Mouse (Mus musculus) limb, embryonic 14.5 days (tissue): ENCODE results near the gene Pga5. TPM values are rescaled to one million over a fixed set of nuclear protein-coding genes. Genes with fewer than 3 reads are reported as not detected.
A peak's percentile ranks its signal among the peaks of the same experiment; 100 is the strongest.

Source experiments
- ATAC-seq: fragments of 200-750 bp; cut with Nextera tagmentation; 2 replicates; pipeline ENCODE4 v1.8.0; 2017; ENCODE audit warnings: low read depth, moderate number of reproducible peaks, moderate TSS enrichment; ENCODE audit not compliant: low FRiP score
- DNase-seq: peaks from one replicate; pipeline ENCODE4 v3.0.0-alpha.2; 2015; ENCODE audit warnings: low spot score
- H3K27ac ChIP-seq: fragments of 300-500 bp; sonication (generic); replicated peaks from 2 replicates; pipeline ENCODE4 v1.5.1; 2014; ENCODE audit warnings: low read depth, mild to moderate bottlenecking, low read length, moderate library complexity, mixed read lengths
- H3K27me3 ChIP-seq: fragments of 300-500 bp; sonication (generic); 2 replicates; pipeline ENCODE4 v1.6.1; 2014; ENCODE audit warnings: low read length, mixed read lengths; ENCODE audit not compliant: control insufficient read depth, insufficient read depth
- H3K36me3 ChIP-seq: fragments of 300-500 bp; sonication (generic); 2 replicates; pipeline ENCODE4 v1.6.1; 2014; ENCODE audit warnings: mild to moderate bottlenecking, low read length, moderate library complexity, mixed read lengths; ENCODE audit not compliant: control insufficient read depth, insufficient read depth
- H3K4me1 ChIP-seq: fragments of 300-500 bp; sonication (generic); 2 replicates; pipeline ENCODE4 v1.6.1; 2014; ENCODE audit warnings: antibody characterized with exemption, low read length, mixed read lengths; ENCODE audit not compliant: control insufficient read depth, insufficient read depth
- H3K4me2 ChIP-seq: fragments of 300-500 bp; sonication (generic); replicated peaks from 2 replicates; pipeline ENCODE4 v1.6.1; 2014; ENCODE audit warnings: low read depth, mild to moderate bottlenecking, low read length, moderate library complexity; ENCODE audit not compliant: severe bottlenecking
- H3K4me3 ChIP-seq: fragments of 300-500 bp; sonication (generic); replicated peaks from 2 replicates; pipeline ENCODE4 v1.5.1; 2014; ENCODE audit warnings: low read length
- H3K9ac ChIP-seq: fragments of 300-500 bp; sonication (generic); 2 replicates; pipeline ENCODE4 v1.6.1; 2014; ENCODE audit warnings: mild to moderate bottlenecking, low read depth, low read length, moderate library complexity; ENCODE audit not compliant: severe bottlenecking
- H3K9me3 ChIP-seq: fragments of 300-500 bp; sonication (generic); 2 replicates; pipeline ENCODE4 v1.6.1; 2016; ENCODE audit warnings: low read length; ENCODE audit not compliant: control insufficient read depth
- POLR2A ChIP-seq: fragments of 200-500 bp; IDR thresholded peaks from 2 replicates; pipeline ENCODE4 v1.8.0; 2012; ENCODE audit warnings: inconsistent platforms, mild to moderate bottlenecking, moderate library complexity, borderline replicate concordance; ENCODE audit not compliant: insufficient read depth, insufficient read length; ENCODE audit errors: extremely low read depth
- WGBS: fragments of 180-500 bp; shearing (Covaris S2); extraction: QIAGEN DNeasy Blood & Tissue Kit; methylation state at CpG from one replicate; pipeline ENCODE4 v1.1.7; 2014; 5-methylcytosine and 5-hydroxymethylcytosine counted together
- polyA plus RNA-seq, 2 experiments: library from polyadenylated mRNA; depleted of rRNA in 1 of 2; stranded (reverse) in 1 of 2; unstranded in 1 of 2; fragments of >200 nt; fragmentation: Nextera tagmentation in 1 of 2; extraction: Ambion mirVana in 1 of 2; gene quantifications; 2 replicates each; pipeline versions ENCODE4 v1.2.1 to v1.2.3; 2012 to 2014

Pga5 gene
- polyA plus RNA-seq, 2 experiments = 0.23 TPM; not detected in 1

DNA sequence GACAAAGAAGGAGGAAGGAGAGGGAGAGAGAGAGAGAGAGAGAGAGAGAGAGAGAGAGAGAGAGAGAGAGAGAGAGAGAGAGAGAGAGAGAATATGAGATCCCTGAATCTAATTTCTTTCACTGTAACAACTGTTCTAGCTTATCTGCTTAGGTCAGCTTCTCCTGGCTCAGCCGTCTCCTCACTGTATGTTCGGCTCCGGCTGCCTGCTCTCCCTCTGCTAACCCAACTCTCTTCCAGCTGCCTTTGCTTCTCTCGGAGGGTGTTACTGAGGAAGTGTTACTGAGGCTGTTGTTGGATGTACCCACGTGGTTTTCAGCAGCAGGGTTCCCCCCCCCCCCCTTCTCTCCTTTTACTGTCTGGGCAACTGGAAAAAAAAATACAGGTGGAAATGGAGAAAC is 37.8 kb downstream of the Pga5 start:
- WGBS = 4% methylated on average over 5 of the region's 5 CpGs
- Histone ChIP-seq H3K4me1 (peaks cover 7% of the 10 kb centered on the region), H3K4me3 (0 out of 2 replicates have a peak overlapping the region, but pooled peaks have one; percentile 4), H3K4me2 (peak overlapping the region; percentile 28; the same call in 1 of the 2 replicates), H3K27ac (0 out of 2 replicates have a peak overlapping the region, but pooled peaks have one; percentile 50), H3K9ac (peak overlapping the region; percentile 41), H3K9me3 (no peaks in the 10 kb centered on the region), H3K36me3 (no peaks in the 10 kb centered on the region), H3K27me3 (no peaks in the 10 kb centered on the region)
- DNase-seq (peak; percentile 36), ATAC-seq (peak; percentile 57; the same call in 1 of the 2 replicates)
- no peak for TF ChIP-seq POLR2A

DNA sequence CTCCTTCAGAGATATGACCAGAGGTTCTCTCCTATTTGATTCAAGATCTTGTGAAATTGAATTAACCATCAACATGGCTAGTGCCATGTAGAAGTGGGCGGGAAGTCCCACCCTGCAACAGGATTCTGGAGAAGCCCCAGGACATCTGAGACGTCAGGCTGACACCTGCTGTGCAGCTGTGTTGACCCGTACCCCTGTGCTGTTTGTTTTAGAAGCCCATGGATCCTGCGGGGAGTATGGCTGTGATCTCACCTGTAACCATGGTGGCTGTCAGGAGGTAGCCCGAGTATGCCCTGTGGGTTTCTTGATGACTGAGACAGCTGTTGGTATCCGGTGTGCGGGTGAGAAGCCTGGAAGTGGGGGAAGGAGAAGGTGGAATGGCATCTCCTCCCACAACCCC is 40.0 kb downstream of the Pga5 start:
- no peaks in the 10 kb centered on the region for H3K36me3 ChIP-seq
- H3K27me3 ChIP-seq = no peaks in the 10 kb centered on the region
- H3K4me1 ChIP-seq = peaks cover 14% of the 10 kb centered on the region
- no peak for DNase-seq
- H3K4me2 ChIP-seq = no peak overlapping the region
- no peak overlapping the region for H3K9ac ChIP-seq
- no peak overlapping the region for H3K27ac ChIP-seq
- no peak overlapping the region for H3K4me3 ChIP-seq
- WGBS = 51% methylated on average over 7 of the region's 7 CpGs
- TF ChIP-seq POLR2A = no peak
- H3K9me3 ChIP-seq = no peaks in the 10 kb centered on the region
- ATAC-seq = no peak

DNA sequence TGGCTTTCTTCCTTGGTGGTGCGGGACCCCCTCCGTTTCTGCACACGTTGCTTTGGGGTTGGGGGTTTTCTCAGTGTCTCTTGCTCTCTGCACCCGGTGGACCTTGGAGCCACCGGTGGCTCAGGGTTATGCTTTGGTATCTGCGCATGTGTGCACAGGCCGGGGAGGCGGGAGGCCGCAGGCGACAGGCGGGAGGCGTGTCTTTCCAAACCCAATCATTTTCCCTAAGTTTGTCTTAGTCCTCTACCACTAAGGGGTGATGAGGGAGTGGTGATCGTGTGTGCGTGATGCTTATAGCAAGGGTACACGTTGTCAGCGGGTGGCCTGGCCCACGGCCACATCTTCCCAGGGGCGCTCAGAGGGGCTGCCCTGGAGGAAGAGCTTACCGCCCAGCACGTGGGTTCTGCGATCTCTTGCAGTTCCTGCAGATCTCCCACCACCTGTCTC is 43.0 kb downstream of the Pga5 start:
- WGBS = 5% methylated on average over 21 of the region's 21 CpGs
- Histone ChIP-seq H3K4me1 (peaks cover 11% of the 10 kb centered on the region), H3K4me3 (peak overlapping the region; percentile 44), H3K4me2 (peak overlapping the region; percentile 85), H3K27ac (peak overlapping the region; percentile 15; the same call in 1 of the 2 replicates), H3K36me3 (peaks cover 16% of the 10 kb centered on the region), H3K9ac (peak overlapping the region; percentile 66), H3K27me3 (no peaks in the 10 kb centered on the region), H3K9me3 (no peaks in the 10 kb centered on the region)
- peak; percentile 55 for DNase-seq
- peak; percentile 81 for ATAC-seq
- TF ChIP-seq POLR2A = no peak

DNA sequence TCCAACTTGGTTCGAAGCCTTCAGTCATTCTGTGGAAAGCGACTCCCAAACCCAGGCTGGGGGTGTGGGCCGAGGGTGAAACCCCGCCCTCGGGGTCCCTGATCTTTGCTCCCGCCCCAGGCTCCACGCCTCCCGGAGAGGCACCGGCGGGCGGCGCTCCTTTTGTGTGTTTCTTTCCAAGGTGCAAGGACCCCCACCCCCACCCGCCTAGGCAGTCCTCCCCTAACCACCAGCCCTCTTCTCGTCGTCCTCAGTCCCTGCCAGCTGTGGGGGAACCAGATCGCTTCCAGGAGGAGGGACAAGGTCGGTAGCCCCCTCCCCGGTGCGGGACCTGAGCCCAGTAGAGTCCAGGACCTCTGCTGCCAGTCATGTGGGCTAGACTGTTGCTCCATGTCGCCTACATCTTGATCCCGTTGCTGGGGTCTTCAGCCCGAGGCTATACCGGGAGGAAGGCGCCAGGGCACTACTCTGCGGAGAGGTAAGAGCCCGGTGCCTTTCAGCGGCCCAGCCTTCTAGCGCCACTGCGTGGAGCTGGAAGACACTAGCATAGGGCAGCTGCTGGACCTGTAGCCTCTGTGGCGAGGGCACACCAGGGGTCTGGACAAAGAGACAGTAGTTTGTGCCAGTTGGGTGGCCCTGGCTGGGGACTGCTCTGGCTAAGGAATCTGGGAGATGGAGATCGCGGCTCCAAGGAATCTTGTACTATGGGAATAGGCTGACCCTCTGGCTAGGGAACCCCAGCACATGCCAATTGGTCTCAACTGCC is 43.6 kb downstream of the Pga5 start, which contains the start of gene Vwce:
Gene Vwce (plus strand): TSS at position 108 of the 766 bp plus-strand sequence.
- Histone ChIP-seq H3K4me1 (peaks cover 11% of the 10 kb centered on the region), H3K4me3 (peak within 1 kb of the TSS; percentile 44), H3K9ac (peak within 1 kb of the TSS; percentile 66), H3K27ac (peak within 1 kb of the TSS; percentile 15), H3K9me3 (no peaks in the 10 kb centered on the region), H3K4me2 (peak within 1 kb of the TSS; percentile 85), H3K27me3 (no peaks in the 10 kb centered on the region), H3K36me3 (peaks cover 22% of the 10 kb centered on the region)
- ATAC-seq = peak; percentile 79
- TF ChIP-seq POLR2A = no peak
- DNase-seq = peak; percentile 32
- WGBS = 2% methylated on average over 32 of the region's 32 CpGs

Other genes with a start within 250 kb of the Pga5 start
- gene Lrrc10b, start 220.6 kb downstream of the Pga5 start, polyA plus RNA-seq (2012; rRNA removed) = 0.88 and 1.2 TPM in 2 replicates
- 0.43 and 0.84 TPM in 2 replicates for gene Lrrc10b, start 220.6 kb downstream of the Pga5 start, polyA plus RNA-seq (2014; fragmentation: Nextera tagmentation; extraction: Ambion mirVana)
- gene Ppp1r32, start 195.1 kb downstream of the Pga5 start, polyA plus RNA-seq (2012; rRNA removed) = 0.53 and 0.78 TPM in 2 replicates
- 0.18 TPM in 1 of 2 replicates, not detected in the other for gene Ppp1r32, start 195.1 kb downstream of the Pga5 start, polyA plus RNA-seq (2014; fragmentation: Nextera tagmentation; extraction: Ambion mirVana)
- gene Cpsf7, start 152.8 kb downstream of the Pga5 start, polyA plus RNA-seq (2012; rRNA removed) = 102 and 106 TPM in 2 replicates
- 50.4 and 59.1 TPM in 2 replicates for gene Cpsf7, start 152.8 kb downstream of the Pga5 start, polyA plus RNA-seq (2014; fragmentation: Nextera tagmentation; extraction: Ambion mirVana)
- 42.5 and 49.2 TPM in 2 replicates for gene Sdhaf2, start 151.9 kb downstream of the Pga5 start, polyA plus RNA-seq (2012; rRNA removed)
- 64.6 and 65.2 TPM in 2 replicates for gene Sdhaf2, start 151.9 kb downstream of the Pga5 start, polyA plus RNA-seq (2014; fragmentation: Nextera tagmentation; extraction: Ambion mirVana)
- gene Tmem216, start 121.8 kb downstream of the Pga5 start, polyA plus RNA-seq (2012; rRNA removed) = 51.3 and 61.5 TPM in 2 replicates
- 55.8 and 58.6 TPM in 2 replicates for gene Tmem216, start 121.8 kb downstream of the Pga5 start, polyA plus RNA-seq (2014; fragmentation: Nextera tagmentation; extraction: Ambion mirVana)
- gene Cyb561a3, start 100.9 kb downstream of the Pga5 start, polyA plus RNA-seq (2012; rRNA removed) = 23.1 and 33.0 TPM in 2 replicates
- gene Cyb561a3, start 100.9 kb downstream of the Pga5 start, polyA plus RNA-seq (2014; fragmentation: Nextera tagmentation; extraction: Ambion mirVana) = 18.9 and 22.3 TPM in 2 replicates
- gene Tmem138, start 100.7 kb downstream of the Pga5 start, polyA plus RNA-seq (2012; rRNA removed) = 29.7 and 34.2 TPM in 2 replicates
- gene Tmem138, start 100.7 kb downstream of the Pga5 start, polyA plus RNA-seq (2014; fragmentation: Nextera tagmentation; extraction: Ambion mirVana) = 33.8 and 36.2 TPM in 2 replicates
- gene Ddb1, start 72.7 kb downstream of the Pga5 start, polyA plus RNA-seq (2012; rRNA removed) = 346 and 349 TPM in 2 replicates
- 358 and 386 TPM in 2 replicates for gene Ddb1, start 72.7 kb downstream of the Pga5 start, polyA plus RNA-seq (2014; fragmentation: Nextera tagmentation; extraction: Ambion mirVana)
- 24.1 and 25.5 TPM in 2 replicates for gene Tkfc, start 72.4 kb downstream of the Pga5 start, polyA plus RNA-seq (2012; rRNA removed)
- 14.6 and 15.4 TPM in 2 replicates for gene Tkfc, start 72.4 kb downstream of the Pga5 start, polyA plus RNA-seq (2014; fragmentation: Nextera tagmentation; extraction: Ambion mirVana)
- 7.0 and 10.2 TPM in 2 replicates for gene Vwce, start 43.9 kb downstream of the Pga5 start, polyA plus RNA-seq (2012; rRNA removed)
- 3.2 TPM in 2 replicates for gene Vwce, start 43.9 kb downstream of the Pga5 start, polyA plus RNA-seq (2014; fragmentation: Nextera tagmentation; extraction: Ambion mirVana)
- 30.2 and 37.4 TPM in 2 replicates for gene Vps37c, start 10.7 kb upstream of the Pga5 start, polyA plus RNA-seq (2012; rRNA removed)
- gene Vps37c, start 10.7 kb upstream of the Pga5 start, polyA plus RNA-seq (2014; fragmentation: Nextera tagmentation; extraction: Ambion mirVana) = 37.6 and 42.6 TPM in 2 replicates
- gene Cd5, start 60.9 kb upstream of the Pga5 start, polyA plus RNA-seq (2012; rRNA removed) = 0.16 and 0.28 TPM in 2 replicates
- gene Cd5, start 60.9 kb upstream of the Pga5 start, polyA plus RNA-seq (2014; fragmentation: Nextera tagmentation; extraction: Ambion mirVana) = 0.23 and 0.51 TPM in 2 replicates
- gene Cd6, start 152.0 kb upstream of the Pga5 start, polyA plus RNA-seq (2012; rRNA removed) = 0.04 and 0.10 TPM in 2 replicates
- 0.29 TPM in 1 of 2 replicates, not detected in the other for gene Cd6, start 152.0 kb upstream of the Pga5 start, polyA plus RNA-seq (2014; fragmentation: Nextera tagmentation; extraction: Ambion mirVana)
- 1.7 and 1.9 TPM in 2 replicates for gene Slc15a3, start 161.7 kb upstream of the Pga5 start, polyA plus RNA-seq (2012; rRNA removed)
- gene Slc15a3, start 161.7 kb upstream of the Pga5 start, polyA plus RNA-seq (2014; fragmentation: Nextera tagmentation; extraction: Ambion mirVana) = 1.1 and 2.1 TPM in 2 replicates
- gene Tmem132a, start 191.9 kb upstream of the Pga5 start, polyA plus RNA-seq (2012; rRNA removed) = 150 and 211 TPM in 2 replicates
- 67.8 and 76.2 TPM in 2 replicates for gene Tmem132a, start 191.9 kb upstream of the Pga5 start, polyA plus RNA-seq (2014; fragmentation: Nextera tagmentation; extraction: Ambion mirVana)
- 106 and 124 TPM in 2 replicates for gene Tmem109, start 203.9 kb upstream of the Pga5 start, polyA plus RNA-seq (2012; rRNA removed)
- 126 and 128 TPM in 2 replicates for gene Tmem109, start 203.9 kb upstream of the Pga5 start, polyA plus RNA-seq (2014; fragmentation: Nextera tagmentation; extraction: Ambion mirVana)
- 360 and 433 TPM in 2 replicates for gene Prpf19, start 217.2 kb upstream of the Pga5 start, polyA plus RNA-seq (2012; rRNA removed)
- 39.7 and 43.6 TPM in 2 replicates for gene Prpf19, start 217.2 kb upstream of the Pga5 start, polyA plus RNA-seq (2014; fragmentation: Nextera tagmentation; extraction: Ambion mirVana)
- gene Zp1, start 242.6 kb upstream of the Pga5 start, polyA plus RNA-seq (2012; rRNA removed) = 0.04 TPM in 1 of 2 replicates, not detected in the other
- not detected in 2 replicates for gene Zp1, start 242.6 kb upstream of the Pga5 start, polyA plus RNA-seq (2014; fragmentation: Nextera tagmentation; extraction: Ambion mirVana)